Mouse (Mus musculus) midbrain, embryonic 13.5 days (tissue): Measurements from ENCODE around the gene Col25a1. TPM values are rescaled to one million over a fixed set of nuclear protein-coding genes. Genes with fewer than 3 reads are reported as not detected.
A peak's percentile ranks its signal among the peaks of the same experiment; 100 is the strongest.

Experiments
- ATAC-seq: fragments of 200-750 bp; cut with Nextera tagmentation; 2 replicates; pipeline ENCODE4 v1.8.0; 2017; ENCODE audit warnings: mild to moderate bottlenecking, moderate TSS enrichment, moderate library complexity
- H3K27ac ChIP-seq: fragments of 300-500 bp; sonication (generic); 2 replicates; pipeline ENCODE4 v1.5.1; 2015; ENCODE audit warnings: inconsistent platforms, mild to moderate bottlenecking, moderate library complexity
- H3K27me3 ChIP-seq: fragments of 300-500 bp; sonication (generic); 2 replicates; pipeline ENCODE4 v1.6.1; 2015; ENCODE audit warnings: mild to moderate bottlenecking, inconsistent platforms
- H3K36me3 ChIP-seq: fragments of 300-500 bp; sonication (generic); 2 replicates; pipeline ENCODE4 v1.6.1; 2015; ENCODE audit warnings: mild to moderate bottlenecking, inconsistent platforms
- H3K4me1 ChIP-seq: fragments of 300-500 bp; sonication (generic); replicated peaks from 2 replicates; pipeline ENCODE4 v1.6.1; 2015; ENCODE audit warnings: inconsistent platforms
- H3K4me2 ChIP-seq: fragments of 300-500 bp; sonication (generic); replicated peaks from 2 replicates; pipeline ENCODE4 v1.6.1; 2015; ENCODE audit warnings: moderate library complexity, mild to moderate bottlenecking, inconsistent platforms
- H3K4me3 ChIP-seq: fragments of 300-500 bp; sonication (generic); replicated peaks from 2 replicates; pipeline ENCODE4 v1.5.1; 2015; ENCODE audit warnings: mild to moderate bottlenecking, inconsistent platforms
- H3K9ac ChIP-seq: fragments of 300-500 bp; sonication (generic); replicated peaks from 2 replicates; pipeline ENCODE4 v1.6.1; 2015; ENCODE audit warnings: mild to moderate bottlenecking, inconsistent platforms
- H3K9me3 ChIP-seq: fragments of 300-500 bp; sonication (generic); 2 replicates; pipeline ENCODE4 v1.6.1; 2016; ENCODE audit warnings: mild to moderate bottlenecking, inconsistent platforms
- WGBS: fragments of 180-500 bp; shearing (Covaris S2); methylation state at CpG from one replicate; pipeline ENCODE4 v1.1.7; 2015; 5-methylcytosine and 5-hydroxymethylcytosine counted together
- polyA plus RNA-seq: library from polyadenylated mRNA; unstranded; fragments of >200 nt; fragmentation: Nextera tagmentation; extraction: Ambion mirVana; gene quantifications from 2 replicates; pipeline ENCODE4 v1.2.1, GENCODE M21; 2015

Gene Col25a1
- polyA plus RNA-seq, 1 experiment from 2014 or later, result 11.2 TPM

GRCm38 (mm10) chr3:130370167-130370566 lies 238.9 kb downstream of the Col25a1 start:
- no peaks in the 10 kb centered on the region for H3K27me3 ChIP-seq
- H3K9me3 ChIP-seq, result no peaks in the 10 kb centered on the region
- H3K4me2 ChIP-seq, result no peak overlapping the region
- no peak overlapping the region for H3K27ac ChIP-seq
- ATAC-seq, result no peak
- no peak overlapping the region for H3K4me3 ChIP-seq
- 50% methylated on average over 5 of the region's 5 CpGs for WGBS
- H3K36me3 ChIP-seq, result no peaks in the 10 kb centered on the region
- peaks cover 12% of the 10 kb centered on the region for H3K4me1 ChIP-seq
- H3K9ac ChIP-seq, result no peak overlapping the region

GRCm38 (mm10) chr3:130373145-130373544 lies 241.8 kb downstream of the Col25a1 start:
- H3K4me2 ChIP-seq, result no peak overlapping the region

GRCm38 (mm10) chr3:130374620-130375341 lies 243.5 kb downstream of the Col25a1 start:
- ATAC-seq, result peak; percentile 75
- peak overlapping the region; percentile 51 for H3K27ac ChIP-seq

More at GRCm38 (mm10) chr3:130373145-130373544, 241.8 kb downstream of the Col25a1 start:
- Histone ChIP-seq H3K9me3 (no peaks in the 10 kb centered on the region), H3K27me3 (no peaks in the 10 kb centered on the region), H3K4me3 (no peak overlapping the region), H3K4me1 (peaks cover 12% of the 10 kb centered on the region), H3K9ac (no peak overlapping the region), H3K36me3 (no peaks in the 10 kb centered on the region), H3K27ac (no peak overlapping the region)
- no peak for ATAC-seq
- WGBS, result 54% methylated on average over 7 of the region's 7 CpGs

GRCm38 (mm10) chr3:130377786-130378185 lies 246.5 kb downstream of the Col25a1 start:
- Histone ChIP-seq H3K4me1 (peaks cover 7% of the 10 kb centered on the region; the same call in 1 of the 2 replicates), H3K36me3 (no peaks in the 10 kb centered on the region), H3K4me3 (no peak overlapping the region), H3K9ac (no peak overlapping the region), H3K9me3 (no peaks in the 10 kb centered on the region), H3K4me2 (no peak overlapping the region), H3K27ac (no peak overlapping the region), H3K27me3 (no peaks in the 10 kb centered on the region)
- no peak for ATAC-seq
- WGBS, result 90% methylated on average over 5 of the region's 5 CpGs

More at GRCm38 (mm10) chr3:130374620-130375341, 243.5 kb downstream of the Col25a1 start:
- Histone ChIP-seq H3K9me3 (no peaks in the 10 kb centered on the region), H3K4me3 (no peak overlapping the region), H3K27me3 (no peaks in the 10 kb centered on the region), H3K9ac (no peak overlapping the region), H3K36me3 (no peaks in the 10 kb centered on the region), H3K4me1 (peaks cover 10% of the 10 kb centered on the region), H3K4me2 (no peak overlapping the region)
- 67% methylated on average over 3 of the region's 3 CpGs for WGBS

- Histone ChIP-seq H3K9ac (no peak overlapping the region), H3K4me2 (no peak overlapping the region), H3K27me3 (no peaks in the 10 kb centered on the region), H3K9me3 (no peaks in the 10 kb centered on the region), H3K4me1 (peaks cover 4% of the 10 kb centered on the region; the same call in 1 of the 2 replicates), H3K4me3 (no peak overlapping the region), H3K36me3 (no peaks in the 10 kb centered on the region), H3K27ac (no peak overlapping the region)
- 60% methylated on average over 9 of the region's 9 CpGs for WGBS
- ATAC-seq, result no peak
Observed at GRCm38 (mm10) chr3:130378626-130379025, 247.3 kb downstream of the Col25a1 start.

- Histone ChIP-seq H3K27me3 (no peaks in the 10 kb centered on the region), H3K27ac (no peak overlapping the region), H3K9me3 (no peaks in the 10 kb centered on the region), H3K4me2 (no peak overlapping the region), H3K4me1 (no peaks in the 10 kb centered on the region), H3K36me3 (no peaks in the 10 kb centered on the region), H3K4me3 (no peak overlapping the region), H3K9ac (no peak overlapping the region)
- ATAC-seq, result 0 out of 2 replicates have a peak, but pooled peaks have one; percentile 27
- 61% methylated on average over 5 of the region's 5 CpGs for WGBS
Observed at GRCm38 (mm10) chr3:130380299-130380845, 249.1 kb downstream of the Col25a1 start.

GRCm38 (mm10) chr3:130381691-130382090 lies 250.4 kb downstream of the Col25a1 start:
- no peak for ATAC-seq
- H3K4me3 ChIP-seq, result no peak overlapping the region
- no peaks in the 10 kb centered on the region for H3K9me3 ChIP-seq
- no peak overlapping the region for H3K27ac ChIP-seq
- H3K36me3 ChIP-seq, result no peaks in the 10 kb centered on the region
- no peaks in the 10 kb centered on the region for H3K27me3 ChIP-seq
- no peak overlapping the region for H3K4me2 ChIP-seq
- WGBS, result 94% methylated on average over 5 of the region's 5 CpGs
- H3K9ac ChIP-seq, result no peak overlapping the region
- no peaks in the 10 kb centered on the region for H3K4me1 ChIP-seq

GRCm38 (mm10) chr3:130385856-130386255 lies 254.6 kb downstream of the Col25a1 start:
- WGBS, result 79% methylated on average over 4 of the region's 4 CpGs
- no peak overlapping the region for H3K9ac ChIP-seq
- no peaks in the 10 kb centered on the region for H3K9me3 ChIP-seq
- no peaks in the 10 kb centered on the region for H3K27me3 ChIP-seq
- H3K4me2 ChIP-seq, result no peak overlapping the region
- no peak overlapping the region for H3K27ac ChIP-seq
- H3K4me1 ChIP-seq, result no peaks in the 10 kb centered on the region
- no peaks in the 10 kb centered on the region for H3K36me3 ChIP-seq
- H3K4me3 ChIP-seq, result no peak overlapping the region
- no peak for ATAC-seq

- no peak for ATAC-seq
- no peaks in the 10 kb centered on the region for H3K4me1 ChIP-seq
- no peaks in the 10 kb centered on the region for H3K36me3 ChIP-seq
- 85% methylated on average over 4 of the region's 4 CpGs for WGBS
- H3K4me2 ChIP-seq, result no peak overlapping the region
- H3K9ac ChIP-seq, result no peak overlapping the region
- no peaks in the 10 kb centered on the region for H3K9me3 ChIP-seq
- no peak overlapping the region for H3K4me3 ChIP-seq
- no peak overlapping the region for H3K27ac ChIP-seq
- H3K27me3 ChIP-seq, result no peaks in the 10 kb centered on the region
Observed at GRCm38 (mm10) chr3:130387156-130387555, 255.9 kb downstream of the Col25a1 start.

GRCm38 (mm10) chr3:130389261-130389975 lies 258.1 kb downstream of the Col25a1 start:
- Histone ChIP-seq H3K27me3 (no peaks in the 10 kb centered on the region), H3K27ac (no peak overlapping the region), H3K9ac (no peak overlapping the region), H3K4me1 (no peaks in the 10 kb centered on the region), H3K9me3 (no peaks in the 10 kb centered on the region), H3K36me3 (no peaks in the 10 kb centered on the region), H3K4me2 (no peak overlapping the region), H3K4me3 (no peak overlapping the region)
- WGBS, result 83% methylated on average over 14 of the region's 14 CpGs
- ATAC-seq, result no peak

- Histone ChIP-seq H3K4me2 (no peak overlapping the region), H3K27me3 (no peaks in the 10 kb centered on the region), H3K4me3 (no peak overlapping the region), H3K9me3 (no peaks in the 10 kb centered on the region), H3K4me1 (peaks cover 7% of the 10 kb centered on the region; the same call in 1 of the 2 replicates), H3K9ac (no peak overlapping the region), H3K27ac (no peak overlapping the region), H3K36me3 (no peaks in the 10 kb centered on the region)
- no peak for ATAC-seq
Observed at GRCm38 (mm10) chr3:130396636-130397035, 265.3 kb downstream of the Col25a1 start.
